Mouse (Mus musculus) forebrain, embryonic 16.5 days (tissue): ENCODE measurements around the gene F2rl2. TPM values are rescaled to one million over a fixed set of nuclear protein-coding genes. Genes with fewer than 3 reads are reported as not detected.

Experiments used
- ATAC-seq: fragments of 200-750 bp; cut with Nextera tagmentation; 2 replicates; pipeline ENCODE4 v1.8.0; 2017; ENCODE audit warnings: mild to moderate bottlenecking, moderate library complexity
- H3K27ac ChIP-seq: fragments of 300-500 bp; sonication (generic); 2 replicates; pipeline ENCODE4 v1.5.1; 2014; ENCODE audit warnings: low read length, control low read depth
- H3K27me3 ChIP-seq: fragments of 300-500 bp; sonication (generic); replicated peaks from 2 replicates; pipeline ENCODE4 v1.6.1; 2014; ENCODE audit warnings: low read length; ENCODE audit not compliant: control insufficient read depth, insufficient read depth
- H3K36me3 ChIP-seq: fragments of 300-500 bp; sonication (generic); 2 replicates; pipeline ENCODE4 v1.6.1; 2014; ENCODE audit not compliant: control insufficient read depth, insufficient read depth
- H3K4me1 ChIP-seq: fragments of 300-500 bp; sonication (generic); replicated peaks from 2 replicates; pipeline ENCODE4 v1.6.1; 2014; ENCODE audit warnings: low read length; ENCODE audit not compliant: control insufficient read depth, insufficient read depth
- H3K4me2 ChIP-seq: fragments of 300-500 bp; sonication (generic); 2 replicates; pipeline ENCODE4 v1.6.1; 2014; ENCODE audit warnings: mild to moderate bottlenecking, low read length, control low read depth
- H3K4me3 ChIP-seq: fragments of 300-500 bp; sonication (generic); replicated peaks from 2 replicates; pipeline ENCODE4 v1.5.1; 2014; ENCODE audit warnings: mild to moderate bottlenecking, low read length, control low read depth
- H3K9ac ChIP-seq: fragments of 300-500 bp; sonication (generic); replicated peaks from 2 replicates; pipeline ENCODE4 v1.6.1; 2014; ENCODE audit warnings: low read depth, low read length, control low read depth
- H3K9me3 ChIP-seq: fragments of 300-500 bp; sonication (generic); 2 replicates; pipeline ENCODE4 v1.6.1; 2016; ENCODE audit warnings: low read length; ENCODE audit not compliant: control insufficient read depth
- WGBS: fragments of 180-500 bp; shearing (Covaris S2); extraction: QIAGEN DNeasy Blood & Tissue Kit; methylation state at CpG from one replicate; pipeline ENCODE4 v1.1.7; 2014; 5-methylcytosine and 5-hydroxymethylcytosine counted together
- polyA plus RNA-seq: library from polyadenylated mRNA; unstranded; fragments of >200 nt; fragmentation: Nextera tagmentation; extraction: Ambion mirVana; gene quantifications from 2 replicates; pipeline ENCODE4 v1.2.1, GENCODE M21; 2015

F2rl2 gene
- polyA plus RNA-seq, 1 experiment from 2014 or later: 0.24 TPM

- Histone ChIP-seq H3K4me1 (no peaks in the 10 kb centered on the region), H3K27ac (no peak overlapping the region), H3K4me2 (no peak overlapping the region), H3K9ac (no peak overlapping the region), H3K36me3 (no peaks in the 10 kb centered on the region), H3K27me3 (no peaks in the 10 kb centered on the region), H3K9me3 (no peaks in the 10 kb centered on the region), H3K4me3 (no peak overlapping the region)
- ATAC-seq: no peak
- 89% methylated on average over 11 of the region's 11 CpGs for WGBS
These were observed 50.9 kb downstream of the F2rl2 start for GRCm38 (mm10) chr13:95747541-95747940.

Other genes starting within 250 kb of the F2rl2 start
- not detected in 2 replicates for gene S100z, start 218.1 kb upstream of the F2rl2 start, polyA plus RNA-seq
- gene F2rl1, start 171.6 kb upstream of the F2rl2 start, polyA plus RNA-seq: 0.11 TPM in 1 of 2 replicates, not detected in the other
- gene F2r, start 78.4 kb upstream of the F2rl2 start, polyA plus RNA-seq: 68.7 and 85.1 TPM in 2 replicates
- 4.0 and 5.0 TPM in 2 replicates for gene Iqgap2, start 195.1 kb downstream of the F2rl2 start, polyA plus RNA-seq